Mouse (Mus musculus): ENCODE results near the gene Plagl1. TPM values are rescaled to one million over a fixed set of nuclear protein-coding genes. Genes with fewer than 3 reads are reported as not detected.

The Plagl1 gene
- polyA plus RNA-seq, 1 experiment: 144 TPM

DNA sequence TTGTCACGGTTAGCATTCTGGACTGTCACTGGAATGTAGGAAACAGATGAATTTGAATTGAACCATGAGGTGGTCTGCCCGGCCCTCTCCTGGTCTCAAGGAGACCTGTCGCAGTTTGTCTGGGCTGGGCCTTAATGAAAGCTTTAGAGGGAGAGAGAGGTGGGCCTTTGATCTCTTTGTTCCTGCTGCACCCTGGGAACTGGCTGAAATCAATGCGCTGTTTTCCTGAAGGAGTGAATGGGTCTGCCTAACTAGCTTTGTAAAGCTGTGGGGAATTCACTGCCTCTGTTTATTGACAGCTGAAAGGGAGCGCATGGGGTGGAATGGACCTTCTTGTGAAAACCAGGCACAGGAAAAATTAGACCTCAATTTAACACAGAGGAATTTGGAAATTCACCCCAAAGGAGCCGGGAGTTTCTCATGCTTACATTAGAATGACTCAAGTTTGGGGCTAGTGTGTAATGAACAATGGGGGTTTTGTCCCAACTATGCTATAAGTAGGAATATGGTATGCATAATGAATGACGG is 47.8 kb downstream of the Plagl1 start:
- TF ChIP-seq CTCF (IDR thresholded peaks at IDR 0.05; ENCODE audit: borderline replicate concordance, insufficient read depth, low read length): no peak
- TF ChIP-seq POLR2A (IDR thresholded peaks at IDR 0.05; ENCODE audit: low read depth, low read length): no peak
- Histone ChIP-seq H3K4me1 (ENCODE audit: control insufficient read depth, insufficient read depth, low read length) (no peaks in the 10 kb centered on the region), H3K27ac (ENCODE audit: insufficient read depth, low read length) (no peak overlapping the region), H3K4me3 (ENCODE audit: insufficient read depth, low read length) (no peak overlapping the region)

DNA sequence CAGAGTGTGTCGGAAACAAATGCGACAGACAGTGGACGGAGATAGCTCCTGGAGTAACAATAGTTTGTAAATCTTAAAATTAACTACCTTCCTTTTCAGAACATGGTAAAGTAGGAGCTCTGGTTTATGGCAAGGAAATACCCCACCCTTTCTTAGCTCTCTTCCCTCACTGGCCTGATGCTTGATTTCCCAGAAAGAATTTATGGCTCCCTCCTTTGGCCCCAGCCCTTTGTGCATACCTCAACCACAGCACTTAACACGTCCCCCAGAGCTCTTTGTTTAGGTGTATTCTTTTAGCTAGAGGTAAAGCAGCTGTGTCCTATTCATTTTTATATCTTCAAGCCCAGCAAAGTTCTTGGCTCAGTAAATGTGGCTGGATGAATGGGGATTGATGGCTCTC is 48.5 kb downstream of the Plagl1 start:
- TF ChIP-seq POLR2A (IDR thresholded peaks at IDR 0.05; ENCODE audit: low read depth, low read length) (no peak), CTCF (IDR thresholded peaks at IDR 0.05; ENCODE audit: borderline replicate concordance, insufficient read depth, low read length) (no peak)
- H3K4me1 ChIP-seq (ENCODE audit: control insufficient read depth, insufficient read depth, low read length): no peaks in the 10 kb centered on the region
- no peak overlapping the region for H3K27ac ChIP-seq (ENCODE audit: insufficient read depth, low read length)
- no peak overlapping the region for H3K4me3 ChIP-seq (ENCODE audit: insufficient read depth, low read length)

GRCm38 (mm10) chr10:13109781-13110180 is 49.5 kb downstream of the Plagl1 start:
- Histone ChIP-seq H3K27ac (ENCODE audit: insufficient read depth, low read length) (no peak overlapping the region), H3K4me3 (ENCODE audit: insufficient read depth, low read length) (no peak overlapping the region), H3K4me1 (ENCODE audit: control insufficient read depth, insufficient read depth, low read length) (no peaks in the 10 kb centered on the region)
- no peak for TF ChIP-seq CTCF (IDR thresholded peaks at IDR 0.05; ENCODE audit: borderline replicate concordance, insufficient read depth, low read length)
- TF ChIP-seq POLR2A (IDR thresholded peaks at IDR 0.05; ENCODE audit: low read depth, low read length): no peak

GRCm38 (mm10) chr10:13112849-13113248 is 52.5 kb downstream of the Plagl1 start:
- Histone ChIP-seq H3K4me3 (ENCODE audit: insufficient read depth, low read length) (no peak overlapping the region), H3K27ac (ENCODE audit: insufficient read depth, low read length) (no peak overlapping the region), H3K4me1 (ENCODE audit: control insufficient read depth, insufficient read depth, low read length) (no peaks in the 10 kb centered on the region)
- TF ChIP-seq POLR2A (IDR thresholded peaks at IDR 0.05; ENCODE audit: low read depth, low read length): no peak
- no peak for TF ChIP-seq CTCF (IDR thresholded peaks at IDR 0.05; ENCODE audit: borderline replicate concordance, insufficient read depth, low read length)

DNA sequence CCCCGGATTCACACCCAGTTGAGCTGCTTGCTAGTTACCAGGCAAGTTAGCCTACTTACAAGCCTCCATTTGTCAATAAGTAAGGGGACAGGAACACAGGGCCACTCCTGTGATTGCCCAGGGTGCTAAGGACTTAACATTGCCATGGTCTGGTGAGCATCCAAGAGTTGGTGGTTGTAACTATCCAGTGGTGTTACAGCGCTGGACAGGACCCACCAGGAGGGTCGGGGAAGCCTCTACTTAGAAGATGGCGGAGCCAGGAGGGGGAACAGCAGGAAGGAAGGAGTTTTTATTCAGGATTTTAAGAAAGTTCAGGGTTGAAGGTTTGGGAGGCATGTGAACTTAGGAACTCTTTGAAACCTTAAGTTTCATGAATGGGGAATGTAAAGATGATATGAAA is 53.3 kb downstream of the Plagl1 start:
- Histone ChIP-seq H3K4me1 (ENCODE audit: control insufficient read depth, insufficient read depth, low read length) (no peaks in the 10 kb centered on the region), H3K4me3 (ENCODE audit: insufficient read depth, low read length) (no peak overlapping the region), H3K27ac (ENCODE audit: insufficient read depth, low read length) (no peak overlapping the region)
- TF ChIP-seq POLR2A (IDR thresholded peaks at IDR 0.05; ENCODE audit: low read depth, low read length): no peak
- no peak for TF ChIP-seq CTCF (IDR thresholded peaks at IDR 0.05; ENCODE audit: borderline replicate concordance, insufficient read depth, low read length)

GRCm38 (mm10) chr10:13115030-13115429 is 54.7 kb downstream of the Plagl1 start:
- no peak for TF ChIP-seq POLR2A (IDR thresholded peaks at IDR 0.05; ENCODE audit: low read depth, low read length)
- TF ChIP-seq CTCF (IDR thresholded peaks at IDR 0.05; ENCODE audit: borderline replicate concordance, insufficient read depth, low read length): no peak
- H3K4me3 ChIP-seq (ENCODE audit: insufficient read depth, low read length): no peak overlapping the region
- no peak overlapping the region for H3K27ac ChIP-seq (ENCODE audit: insufficient read depth, low read length)
- no peaks in the 10 kb centered on the region for H3K4me1 ChIP-seq (ENCODE audit: control insufficient read depth, insufficient read depth, low read length)

GRCm38 (mm10) chr10:13116706-13117665 is 56.7 kb downstream of the Plagl1 start:
- TF ChIP-seq POLR2A (IDR thresholded peaks at IDR 0.05; ENCODE audit: low read depth, low read length) (no peak), CTCF (IDR thresholded peaks at IDR 0.05; ENCODE audit: borderline replicate concordance, insufficient read depth, low read length) (no peak)
- Histone ChIP-seq H3K4me1 (ENCODE audit: control insufficient read depth, insufficient read depth, low read length) (no peaks in the 10 kb centered on the region), H3K4me3 (ENCODE audit: insufficient read depth, low read length) (no peak overlapping the region), H3K27ac (ENCODE audit: insufficient read depth, low read length) (no peak overlapping the region)

DNA sequence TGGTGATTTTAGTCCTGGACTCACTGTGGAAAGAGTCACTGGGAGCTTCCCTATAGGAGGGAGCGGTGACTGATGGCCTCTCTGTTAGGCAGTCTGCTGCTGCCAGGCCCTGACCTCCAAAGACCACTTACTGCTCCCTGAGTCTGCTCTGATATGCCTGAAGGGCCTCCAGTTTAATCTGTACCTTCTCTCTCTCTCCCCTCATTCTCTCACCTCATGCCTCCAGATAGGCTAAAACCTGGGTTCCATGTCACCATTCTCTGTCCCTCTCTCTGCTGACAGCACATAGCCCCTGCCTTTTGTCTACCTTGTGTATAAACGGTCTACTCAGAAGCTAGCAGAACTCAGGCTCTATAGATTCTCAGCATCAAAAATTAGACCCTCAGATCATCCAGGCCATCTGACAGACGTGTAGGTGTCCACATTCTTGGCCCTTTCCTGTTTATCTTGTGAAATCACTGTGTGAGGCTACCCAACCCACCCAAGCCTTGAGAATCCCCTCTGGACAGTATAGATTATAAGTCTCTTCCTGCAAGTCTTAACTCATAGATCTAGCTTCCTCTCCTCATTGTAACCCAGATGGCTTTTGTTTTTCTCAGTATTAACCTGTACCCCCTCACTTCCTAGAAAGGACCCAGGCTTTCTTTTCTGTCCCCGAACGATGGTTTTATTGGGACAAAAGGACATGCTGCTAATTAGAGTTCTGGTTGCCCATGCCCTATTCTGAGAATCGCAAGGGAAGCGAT is 57.9 kb downstream of the Plagl1 start:
- Histone ChIP-seq H3K27ac (ENCODE audit: insufficient read depth, low read length) (no peak overlapping the region), H3K4me3 (ENCODE audit: insufficient read depth, low read length) (no peak overlapping the region), H3K4me1 (ENCODE audit: control insufficient read depth, insufficient read depth, low read length) (no peaks in the 10 kb centered on the region)
- no peak for TF ChIP-seq CTCF (IDR thresholded peaks at IDR 0.05; ENCODE audit: borderline replicate concordance, insufficient read depth, low read length)
- TF ChIP-seq POLR2A (IDR thresholded peaks at IDR 0.05; ENCODE audit: low read depth, low read length): no peak

DNA sequence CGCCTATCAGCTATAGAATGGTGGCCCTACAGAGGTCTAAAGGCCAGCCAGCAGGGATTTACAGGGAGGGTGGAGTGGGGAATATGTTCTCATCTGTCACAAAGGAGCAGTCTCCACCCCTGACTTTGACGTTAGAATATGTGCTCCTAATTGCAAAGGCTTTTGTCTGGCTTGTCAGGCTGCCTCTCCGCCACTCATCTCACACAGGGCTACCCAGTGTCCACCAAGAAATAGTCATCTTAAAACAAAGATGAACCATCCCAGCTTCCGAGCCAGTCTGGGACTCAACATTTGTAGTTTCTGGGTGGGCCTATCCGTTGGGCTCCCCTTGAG is 58.4 kb downstream of the Plagl1 start:
- Histone ChIP-seq H3K4me1 (ENCODE audit: control insufficient read depth, insufficient read depth, low read length) (no peaks in the 10 kb centered on the region), H3K4me3 (ENCODE audit: insufficient read depth, low read length) (no peak overlapping the region), H3K27ac (ENCODE audit: insufficient read depth, low read length) (no peak overlapping the region)
- TF ChIP-seq CTCF (IDR thresholded peaks at IDR 0.05; ENCODE audit: borderline replicate concordance, insufficient read depth, low read length): no peak
- no peak for TF ChIP-seq POLR2A (IDR thresholded peaks at IDR 0.05; ENCODE audit: low read depth, low read length)

- H3K27ac ChIP-seq (ENCODE audit: insufficient read depth, low read length): no peak overlapping the region
- TF ChIP-seq POLR2A (IDR thresholded peaks at IDR 0.05; ENCODE audit: low read depth, low read length) (no peak), CTCF (IDR thresholded peaks at IDR 0.05; ENCODE audit: borderline replicate concordance, insufficient read depth, low read length) (no peak)
- no peaks in the 10 kb centered on the region for H3K4me1 ChIP-seq (ENCODE audit: control insufficient read depth, insufficient read depth, low read length)
- H3K4me3 ChIP-seq (ENCODE audit: insufficient read depth, low read length): no peak overlapping the region
These were observed 59.0 kb downstream of the Plagl1 start for GRCm38 (mm10) chr10:13119300-13119699.
